Mouse (Mus musculus): ENCODE measurements around the gene Arl4c. TPM values are rescaled to one million over a fixed set of nuclear protein-coding genes. Genes with fewer than 3 reads are reported as not detected.

Gene Arl4c
- polyA plus RNA-seq, 1 experiment from 2014 or later: 10.4 TPM

- no peak overlapping the region for H3K4me3 ChIP-seq (ENCODE audit: low read depth, low read length)
- H3K4me1 ChIP-seq (replicated peaks; ENCODE audit: control insufficient read depth, insufficient read depth, low read length): no peaks in the 10 kb centered on the region
- H3K4me2 ChIP-seq (replicated peaks; ENCODE audit: low read depth, low read length): no peak overlapping the region
- no peak for ATAC-seq (ENCODE audit: low FRiP score)
- WGBS: 78% methylated on average over 3 of the region's 3 CpGs
- H3K36me3 ChIP-seq (ENCODE audit: control insufficient read depth, insufficient read depth, low read length): no peaks in the 10 kb centered on the region
- H3K9me3 ChIP-seq (ENCODE audit: control insufficient read depth, low read length): no peaks in the 10 kb centered on the region
- DNase-seq (ENCODE audit: low spot score): no peak
- no peaks in the 10 kb centered on the region for H3K27me3 ChIP-seq (ENCODE audit: control insufficient read depth, insufficient read depth, low read length)
- H3K27ac ChIP-seq (ENCODE audit: low read depth, low read length): no peak overlapping the region
- no peak overlapping the region for H3K9ac ChIP-seq (ENCODE audit: low read depth, low read length)
Measured at GRCm38 (mm10) chr1:88738931-88739330, 36.9 kb upstream of the Arl4c start.

- DNase-seq (ENCODE audit: low spot score) (no peak), ATAC-seq (ENCODE audit: low FRiP score) (no peak)
- Histone ChIP-seq H3K4me2 (replicated peaks; ENCODE audit: low read depth, low read length) (no peak overlapping the region), H3K27me3 (ENCODE audit: control insufficient read depth, insufficient read depth, low read length) (no peaks in the 10 kb centered on the region), H3K4me3 (ENCODE audit: low read depth, low read length) (no peak overlapping the region), H3K9me3 (ENCODE audit: control insufficient read depth, low read length) (no peaks in the 10 kb centered on the region), H3K27ac (ENCODE audit: low read depth, low read length) (no peak overlapping the region), H3K9ac (ENCODE audit: low read depth, low read length) (no peak overlapping the region), H3K4me1 (replicated peaks; ENCODE audit: control insufficient read depth, insufficient read depth, low read length) (no peaks in the 10 kb centered on the region), H3K36me3 (ENCODE audit: control insufficient read depth, insufficient read depth, low read length) (no peaks in the 10 kb centered on the region)
- WGBS: 85% methylated on average over 1 of the region's 1 CpGs
Measured at GRCm38 (mm10) chr1:88729496-88729895, 27.5 kb upstream of the Arl4c start.

GRCm38 (mm10) chr1:88727369-88727768 lies 25.3 kb upstream of the Arl4c start:
- H3K27ac ChIP-seq (ENCODE audit: low read depth, low read length): no peak overlapping the region
- no peaks in the 10 kb centered on the region for H3K9me3 ChIP-seq (ENCODE audit: control insufficient read depth, low read length)
- H3K36me3 ChIP-seq (ENCODE audit: control insufficient read depth, insufficient read depth, low read length): no peaks in the 10 kb centered on the region
- no peaks in the 10 kb centered on the region for H3K27me3 ChIP-seq (ENCODE audit: control insufficient read depth, insufficient read depth, low read length)
- no peaks in the 10 kb centered on the region for H3K4me1 ChIP-seq (replicated peaks; ENCODE audit: control insufficient read depth, insufficient read depth, low read length)
- WGBS: 89% methylated on average over 1 of the region's 1 CpGs
- H3K4me2 ChIP-seq (replicated peaks; ENCODE audit: low read depth, low read length): no peak overlapping the region
- H3K4me3 ChIP-seq (ENCODE audit: low read depth, low read length): no peak overlapping the region
- DNase-seq (ENCODE audit: low spot score): no peak
- ATAC-seq (ENCODE audit: low FRiP score): no peak
- H3K9ac ChIP-seq (ENCODE audit: low read depth, low read length): no peak overlapping the region

GRCm38 (mm10) chr1:88725716-88726115 lies 23.7 kb upstream of the Arl4c start:
- Histone ChIP-seq H3K4me2 (replicated peaks; ENCODE audit: low read depth, low read length) (no peak overlapping the region), H3K36me3 (ENCODE audit: control insufficient read depth, insufficient read depth, low read length) (no peaks in the 10 kb centered on the region), H3K27ac (ENCODE audit: low read depth, low read length) (no peak overlapping the region), H3K27me3 (ENCODE audit: control insufficient read depth, insufficient read depth, low read length) (no peaks in the 10 kb centered on the region), H3K9me3 (ENCODE audit: control insufficient read depth, low read length) (no peaks in the 10 kb centered on the region), H3K9ac (ENCODE audit: low read depth, low read length) (no peak overlapping the region), H3K4me3 (ENCODE audit: low read depth, low read length) (no peak overlapping the region), H3K4me1 (replicated peaks; ENCODE audit: control insufficient read depth, insufficient read depth, low read length) (no peaks in the 10 kb centered on the region)
- ATAC-seq (ENCODE audit: low FRiP score) (no peak), DNase-seq (ENCODE audit: low spot score) (no peak)
- WGBS: 93% methylated on average over 1 of the region's 1 CpGs

- peak; percentile 7 for DNase-seq (ENCODE audit: low spot score)
- ATAC-seq (ENCODE audit: low FRiP score): no peak
- no peak overlapping the region for H3K4me3 ChIP-seq (ENCODE audit: low read depth, low read length)
- H3K9me3 ChIP-seq (ENCODE audit: control insufficient read depth, low read length): no peaks in the 10 kb centered on the region
- no peak overlapping the region for H3K9ac ChIP-seq (ENCODE audit: low read depth, low read length)
- no peak overlapping the region for H3K4me2 ChIP-seq (replicated peaks; ENCODE audit: low read depth, low read length)
- no peaks in the 10 kb centered on the region for H3K4me1 ChIP-seq (replicated peaks; ENCODE audit: control insufficient read depth, insufficient read depth, low read length)
- H3K27me3 ChIP-seq (ENCODE audit: control insufficient read depth, insufficient read depth, low read length): no peaks in the 10 kb centered on the region
- WGBS: 43% methylated on average over 11 of the region's 11 CpGs
- H3K27ac ChIP-seq (ENCODE audit: low read depth, low read length): no peak overlapping the region
- no peaks in the 10 kb centered on the region for H3K36me3 ChIP-seq (ENCODE audit: control insufficient read depth, insufficient read depth, low read length)
Measured at GRCm38 (mm10) chr1:88720626-88721229, 18.7 kb upstream of the Arl4c start.

- H3K4me2 ChIP-seq (replicated peaks; ENCODE audit: low read depth, low read length): no peak overlapping the region
Measured at GRCm38 (mm10) chr1:88718563-88718962, 16.5 kb upstream of the Arl4c start.

GRCm38 (mm10) chr1:88717736-88718135 lies 15.7 kb upstream of the Arl4c start:
- Histone ChIP-seq H3K4me1 (replicated peaks; ENCODE audit: control insufficient read depth, insufficient read depth, low read length) (no peaks in the 10 kb centered on the region), H3K36me3 (ENCODE audit: control insufficient read depth, insufficient read depth, low read length) (no peaks in the 10 kb centered on the region), H3K4me3 (ENCODE audit: low read depth, low read length) (no peak overlapping the region), H3K9me3 (ENCODE audit: control insufficient read depth, low read length) (no peaks in the 10 kb centered on the region), H3K27ac (ENCODE audit: low read depth, low read length) (no peak overlapping the region), H3K4me2 (replicated peaks; ENCODE audit: low read depth, low read length) (no peak overlapping the region), H3K27me3 (ENCODE audit: control insufficient read depth, insufficient read depth, low read length) (no peaks in the 10 kb centered on the region), H3K9ac (ENCODE audit: low read depth, low read length) (no peak overlapping the region)
- DNase-seq (ENCODE audit: low spot score) (no peak), ATAC-seq (ENCODE audit: low FRiP score) (no peak)
- WGBS: 86% methylated on average over 10 of the region's 13 CpGs

More at GRCm38 (mm10) chr1:88718563-88718962, 16.5 kb upstream of the Arl4c start:
- 90% methylated on average over 3 of the region's 3 CpGs for WGBS
- DNase-seq (ENCODE audit: low spot score) (no peak), ATAC-seq (ENCODE audit: low FRiP score) (no peak)
- no peaks in the 10 kb centered on the region for H3K36me3 ChIP-seq (ENCODE audit: control insufficient read depth, insufficient read depth, low read length)
- H3K27me3 ChIP-seq (ENCODE audit: control insufficient read depth, insufficient read depth, low read length): no peaks in the 10 kb centered on the region
- no peaks in the 10 kb centered on the region for H3K9me3 ChIP-seq (ENCODE audit: control insufficient read depth, low read length)
- no peak overlapping the region for H3K27ac ChIP-seq (ENCODE audit: low read depth, low read length)
- no peak overlapping the region for H3K4me3 ChIP-seq (ENCODE audit: low read depth, low read length)
- H3K4me1 ChIP-seq (replicated peaks; ENCODE audit: control insufficient read depth, insufficient read depth, low read length): no peaks in the 10 kb centered on the region
- no peak overlapping the region for H3K9ac ChIP-seq (ENCODE audit: low read depth, low read length)

GRCm38 (mm10) chr1:88712011-88712410 lies 10.0 kb upstream of the Arl4c start:
- Histone ChIP-seq H3K27ac (ENCODE audit: low read depth, low read length) (no peak overlapping the region), H3K9me3 (ENCODE audit: control insufficient read depth, low read length) (no peaks in the 10 kb centered on the region), H3K27me3 (ENCODE audit: control insufficient read depth, insufficient read depth, low read length) (no peaks in the 10 kb centered on the region), H3K4me2 (replicated peaks; ENCODE audit: low read depth, low read length) (no peak overlapping the region), H3K36me3 (ENCODE audit: control insufficient read depth, insufficient read depth, low read length) (no peaks in the 10 kb centered on the region), H3K4me1 (replicated peaks; ENCODE audit: control insufficient read depth, insufficient read depth, low read length) (no peaks in the 10 kb centered on the region), H3K9ac (ENCODE audit: low read depth, low read length) (no peak overlapping the region), H3K4me3 (ENCODE audit: low read depth, low read length) (no peak overlapping the region)
- WGBS: 87% methylated on average over 6 of the region's 6 CpGs
- no peak for DNase-seq (ENCODE audit: low spot score)
- no peak for ATAC-seq (ENCODE audit: low FRiP score)

GRCm38 (mm10) chr1:88708646-88709305 lies 6.8 kb upstream of the Arl4c start:
- Histone ChIP-seq H3K36me3 (ENCODE audit: control insufficient read depth, insufficient read depth, low read length) (no peaks in the 10 kb centered on the region), H3K9me3 (ENCODE audit: control insufficient read depth, low read length) (no peaks in the 10 kb centered on the region), H3K27me3 (ENCODE audit: control insufficient read depth, insufficient read depth, low read length) (no peaks in the 10 kb centered on the region), H3K9ac (ENCODE audit: low read depth, low read length) (no peak overlapping the region), H3K27ac (ENCODE audit: low read depth, low read length) (no peak overlapping the region), H3K4me1 (replicated peaks; ENCODE audit: control insufficient read depth, insufficient read depth, low read length) (no peaks in the 10 kb centered on the region), H3K4me3 (ENCODE audit: low read depth, low read length) (no peak overlapping the region), H3K4me2 (replicated peaks; ENCODE audit: low read depth, low read length) (no peak overlapping the region)
- DNase-seq (ENCODE audit: low spot score): peak; percentile 6
- no peak for ATAC-seq (ENCODE audit: low FRiP score)
- WGBS: 66% methylated on average over 9 of the region's 9 CpGs

Data from hindbrain, embryonic 11.5 days (tissue).